1 mouse cellular context compared by ENCODE assay signal in the genomic region with DNA sequence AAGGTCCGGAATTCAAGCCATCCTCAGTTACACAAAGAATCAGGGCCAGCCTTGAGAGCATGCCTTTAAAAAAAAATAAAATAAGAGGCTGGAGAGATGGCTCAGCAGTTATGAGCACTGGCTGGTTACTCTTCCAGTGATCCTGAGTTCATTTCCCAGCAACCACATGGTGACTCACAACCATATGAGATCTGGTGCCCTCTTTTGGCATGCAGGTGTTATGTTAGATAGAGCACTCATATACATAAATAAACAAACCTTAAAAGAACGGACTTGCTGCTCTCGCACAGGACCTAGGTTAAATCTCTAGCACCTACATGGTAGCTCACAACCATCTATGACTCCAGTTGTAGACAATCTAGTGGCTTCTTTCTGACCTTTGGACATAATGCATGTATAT.
TF ChIP-seq lines count a peak whose summit lies in the region.

No protein-coding gene starts in this region.

TF ChIP-seq in MEL, 35 proteins besides CTCF, POLR2A, EP300 and RAD21:
- peak; percentile 57 for TF ChIP-seq TAL1 (IDR thresholded peaks at IDR 0.05; ENCODE audit: low read length)
- no peak for TF ChIP-seq MXI1 (IDR thresholded peaks at IDR 0.05; ENCODE audit: low read depth, low read length)
